Mouse (Mus musculus): ENCODE results near the gene Nova1. TPM values are rescaled to one million over a fixed set of nuclear protein-coding genes. Genes with fewer than 3 reads are reported as not detected.

Gene Nova1
- total RNA-seq, 2 experiments from 2014 or later, result 24.5 to 26.9 TPM

- no peak for DNase-seq
Observed at GRCm38 (mm10) chr12:46666706-46667105, 152.0 kb downstream of the Nova1 start.

GRCm38 (mm10) chr12:46646139-46646611 is 172.6 kb downstream of the Nova1 start:
- peak; percentile 33 to 37 for DNase-seq

DNA sequence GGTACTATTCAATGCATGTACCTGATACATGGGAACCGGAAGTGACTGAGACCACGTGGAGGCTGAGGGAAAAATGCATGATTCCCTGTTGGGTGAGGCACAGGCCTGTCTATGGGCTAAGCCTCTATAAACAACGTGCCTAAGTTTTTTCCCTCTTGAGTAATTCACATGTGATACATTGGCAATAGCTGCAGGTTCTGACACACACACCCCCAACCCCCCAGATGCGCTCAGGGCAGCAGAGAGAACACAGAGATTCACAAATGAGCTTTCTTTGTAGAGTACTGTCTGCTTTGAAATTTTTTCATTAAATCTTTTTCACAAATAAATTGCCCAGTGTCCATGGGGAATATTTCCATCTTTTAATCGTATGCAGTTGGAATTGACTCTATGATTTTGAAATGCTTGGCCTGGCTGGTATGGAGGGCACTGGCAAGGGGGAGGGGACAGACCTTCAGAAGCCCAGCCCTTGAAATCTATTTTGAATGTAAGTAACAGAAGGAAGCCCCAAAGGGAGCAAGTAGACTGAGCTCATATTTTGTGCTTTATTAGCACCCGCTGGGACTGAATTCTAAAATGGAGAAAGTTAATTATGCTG is 173.3 kb downstream of the Nova1 start:
- no peak for DNase-seq

All from layer of hippocampus, postnatal 36 days (tissue).